Mouse (Mus musculus) brain, embryonic 14.5 days (tissue): ENCODE results near the gene Mepce.

Experiments used
- CTCF ChIP-seq: fragments of 200-500 bp; IDR thresholded peaks from 2 replicates; pipeline ENCODE4 v1.5.1; 2012; ENCODE audit warnings: inconsistent platforms, mild to moderate bottlenecking, moderate library complexity, borderline replicate concordance; ENCODE audit not compliant: insufficient read depth, insufficient read length; ENCODE audit errors: extremely low read depth
- POLR2A ChIP-seq: fragments of 200-500 bp; IDR thresholded peaks from 2 replicates; pipeline ENCODE4 v1.6.1; 2012; ENCODE audit warnings: mild to moderate bottlenecking, inconsistent platforms, borderline replicate concordance; ENCODE audit not compliant: poor library complexity, insufficient read depth, insufficient read length, severe bottlenecking; ENCODE audit errors: extremely low read depth

DNA sequence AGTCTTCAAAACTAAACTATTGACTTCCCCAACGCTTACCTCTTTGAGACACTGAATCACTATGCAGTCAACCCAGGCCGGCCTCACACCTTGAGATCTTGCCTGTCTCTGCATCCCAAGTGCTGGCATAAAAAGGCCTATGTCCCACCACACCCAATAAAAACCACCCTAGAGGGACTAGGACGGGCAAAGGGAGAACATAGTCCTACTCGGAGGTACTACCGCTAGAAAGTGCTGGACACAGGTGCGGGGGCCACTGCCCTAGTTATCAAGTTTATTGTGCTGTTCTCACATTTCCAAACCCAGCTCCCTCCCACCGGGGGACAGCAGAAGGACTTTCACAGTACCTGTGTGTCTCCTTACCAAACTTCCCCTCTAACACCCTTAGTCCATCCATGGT, 5.8 kb downstream of the Mepce start:
- no peak for TF ChIP-seq CTCF
- no peak for TF ChIP-seq POLR2A
